Mouse (Mus musculus) ZHBTc4 (cell line): ENCODE results near the gene Slc35f3.

Source experiments
- DNase-seq: peaks from one replicate; pipeline ENCODE4 v3.0.0-alpha.2; 2011; ENCODE audit warnings: low read depth, low spot score

The Slc35f3 gene

DNA sequence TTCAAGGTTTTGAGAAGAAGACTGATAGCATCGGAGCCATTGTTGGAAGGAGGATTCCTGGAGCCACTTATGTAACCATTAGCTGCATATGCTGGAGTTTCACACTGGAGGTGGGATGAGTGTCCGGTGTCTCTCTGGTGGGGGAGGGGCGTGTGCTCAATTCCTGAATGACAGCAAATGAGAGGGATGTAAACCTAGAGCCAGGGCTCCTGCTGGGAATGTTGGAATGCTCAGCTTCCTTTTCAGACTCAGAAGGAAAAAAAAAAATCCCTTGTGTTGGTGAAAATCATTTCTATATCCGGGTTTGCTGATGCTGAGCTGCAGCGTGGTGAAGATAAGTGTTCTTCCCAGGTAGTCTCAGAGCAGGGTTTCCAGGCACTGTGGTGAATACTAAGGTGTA lies 29.4 kb downstream of the Slc35f3 start:
- DNase-seq = peak; percentile 54

- no peak for DNase-seq
These were observed 40.5 kb downstream of the Slc35f3 start for GRCm38 (mm10) chr8:126338864-126339263.

DNA sequence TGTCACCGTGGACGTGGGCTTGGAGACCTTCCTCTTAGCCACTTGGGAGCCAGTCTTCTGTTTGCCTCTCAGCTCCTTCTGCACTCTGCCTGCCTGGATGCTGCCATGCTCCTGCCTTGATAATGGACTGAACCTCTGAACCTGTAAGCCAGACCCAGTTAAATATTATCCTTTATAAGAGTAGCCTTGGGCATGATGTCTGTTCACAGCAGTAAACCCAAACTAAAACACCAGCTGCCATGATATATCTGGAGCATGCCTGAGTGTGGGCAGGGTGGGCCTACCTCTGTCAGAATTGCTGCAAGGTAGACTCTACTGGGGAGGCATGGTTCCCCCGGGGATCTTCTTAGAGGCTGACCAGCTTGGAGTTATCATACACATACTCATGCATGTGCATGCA lies 41.0 kb downstream of the Slc35f3 start:
- DNase-seq = no peak

- DNase-seq = no peak
These were observed 42.8 kb downstream of the Slc35f3 start for GRCm38 (mm10) chr8:126341200-126341599.

GRCm38 (mm10) chr8:126343427-126343826 lies 45.1 kb downstream of the Slc35f3 start:
- peak; percentile 54 for DNase-seq

- peak; percentile 92 for DNase-seq
These were observed 46.7 kb downstream of the Slc35f3 start for GRCm38 (mm10) chr8:126345100-126345499.

DNA sequence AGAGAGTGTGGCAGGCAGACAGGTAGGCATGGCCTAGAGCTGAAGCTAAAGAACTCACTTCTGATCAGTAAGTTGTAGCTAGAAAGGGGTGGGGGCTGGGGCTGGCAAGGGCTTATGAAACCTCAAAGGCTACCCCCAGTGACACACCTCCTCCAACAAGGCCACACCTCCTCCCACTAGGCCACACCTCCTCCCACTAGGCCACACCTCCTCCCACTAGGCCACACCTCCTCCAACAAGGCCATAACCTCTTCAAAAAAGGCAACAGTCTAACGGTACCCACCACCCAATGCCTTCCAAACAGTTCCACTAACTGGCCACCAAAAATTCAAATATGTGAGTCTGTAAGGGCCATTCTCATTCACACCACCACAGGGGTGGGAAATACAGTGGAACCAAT lies 54.9 kb downstream of the Slc35f3 start:
- peak; percentile 65 for DNase-seq

GRCm38 (mm10) chr8:126357946-126358345 lies 59.6 kb downstream of the Slc35f3 start:
- peak; percentile 86 for DNase-seq

- DNase-seq = no peak
These were observed 60.9 kb downstream of the Slc35f3 start for GRCm38 (mm10) chr8:126359296-126359695.

DNA sequence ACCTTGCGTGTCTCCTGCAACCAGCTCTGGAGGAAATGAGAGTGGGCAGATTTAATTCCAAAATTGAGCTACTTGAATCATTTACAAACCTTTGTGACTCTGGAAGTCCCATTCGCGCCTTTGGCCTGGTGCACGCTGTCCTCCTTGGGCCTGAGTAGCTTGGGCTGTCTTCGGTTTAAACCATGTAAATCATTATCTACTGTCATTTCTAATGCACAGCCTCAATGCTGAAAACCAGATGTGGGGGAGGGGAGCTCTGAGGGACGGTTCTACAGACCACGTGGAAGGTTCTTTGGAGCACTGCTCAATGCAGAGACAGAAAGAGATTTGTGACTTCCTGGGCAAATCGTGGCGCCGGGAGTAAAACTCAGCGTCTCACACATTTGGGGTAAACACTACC lies 61.7 kb downstream of the Slc35f3 start:
- peak; percentile 19 for DNase-seq

DNA sequence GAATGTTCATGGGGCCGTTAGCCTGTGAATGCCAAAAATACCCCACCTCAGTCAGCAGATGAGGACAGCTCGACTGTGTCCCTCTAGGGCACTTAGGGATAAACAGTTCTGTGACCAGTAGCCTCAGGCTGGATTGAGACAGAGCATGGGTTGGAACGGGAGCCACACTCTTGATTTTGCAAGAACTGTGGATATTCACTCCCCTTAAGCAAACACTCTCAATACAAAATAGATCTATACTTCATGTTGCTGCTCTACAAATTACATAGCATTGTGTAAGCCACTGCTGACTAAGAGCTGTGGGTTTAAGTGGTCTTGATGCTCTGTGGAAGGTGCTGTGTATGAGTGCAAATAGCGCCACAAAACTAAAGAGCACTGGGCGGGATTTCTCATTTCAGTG lies 62.3 kb downstream of the Slc35f3 start:
- DNase-seq = no peak

GRCm38 (mm10) chr8:126366251-126366650 lies 67.9 kb downstream of the Slc35f3 start:
- DNase-seq = no peak

GRCm38 (mm10) chr8:126368349-126369054 lies 70.1 kb downstream of the Slc35f3 start:
- no peak for DNase-seq

DNA sequence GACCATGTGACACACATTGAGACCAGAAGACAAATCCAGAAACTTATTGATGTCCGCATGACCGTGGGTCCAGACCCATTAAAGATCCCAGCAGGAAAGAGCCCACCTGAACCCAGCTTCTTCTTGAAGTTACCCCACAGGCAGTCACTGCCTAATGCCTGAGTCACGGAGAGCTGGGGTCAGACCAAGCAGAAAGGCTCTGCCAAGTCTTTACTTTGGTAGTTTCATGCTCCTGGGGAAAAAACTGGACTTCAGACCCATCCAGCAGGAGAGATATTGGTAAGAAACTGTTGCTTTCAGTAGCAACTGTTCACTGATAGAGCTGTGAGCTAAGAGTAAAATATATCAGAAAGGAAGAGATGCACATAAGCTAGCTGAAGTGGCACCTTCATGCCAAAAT lies 73.5 kb downstream of the Slc35f3 start:
- no peak for DNase-seq

GRCm38 (mm10) chr8:126379580-126379979 lies 81.2 kb downstream of the Slc35f3 start:
- no peak for DNase-seq

GRCm38 (mm10) chr8:126380141-126380540 lies 81.8 kb downstream of the Slc35f3 start:
- no peak for DNase-seq

DNA sequence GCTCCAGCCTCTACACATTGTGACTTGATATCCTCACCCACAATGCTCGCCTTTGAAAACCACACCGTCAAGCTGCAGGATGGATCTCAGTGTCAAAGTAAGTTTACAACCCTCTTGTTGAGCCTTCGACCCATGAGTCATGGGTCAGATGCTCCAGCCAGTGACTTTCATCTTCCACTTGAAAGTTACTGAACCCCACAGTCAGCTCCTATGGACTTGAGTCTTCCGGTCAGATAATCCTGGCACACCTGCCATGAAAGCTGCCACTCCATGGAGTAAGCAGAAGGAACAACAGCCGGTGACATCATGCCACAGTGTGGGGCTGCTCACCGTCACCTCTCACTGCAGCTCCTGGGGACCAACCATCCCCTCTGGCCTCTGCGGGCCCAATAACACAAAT lies 82.9 kb downstream of the Slc35f3 start:
- DNase-seq = no peak

GRCm38 (mm10) chr8:126382216-126382615 lies 83.9 kb downstream of the Slc35f3 start:
- DNase-seq = peak; percentile 71

- DNase-seq = peak; percentile 77
These were observed 84.4 kb downstream of the Slc35f3 start for GRCm38 (mm10) chr8:126382749-126383148.

GRCm38 (mm10) chr8:126387566-126387965 lies 89.2 kb downstream of the Slc35f3 start:
- peak; percentile 76 for DNase-seq

DNA sequence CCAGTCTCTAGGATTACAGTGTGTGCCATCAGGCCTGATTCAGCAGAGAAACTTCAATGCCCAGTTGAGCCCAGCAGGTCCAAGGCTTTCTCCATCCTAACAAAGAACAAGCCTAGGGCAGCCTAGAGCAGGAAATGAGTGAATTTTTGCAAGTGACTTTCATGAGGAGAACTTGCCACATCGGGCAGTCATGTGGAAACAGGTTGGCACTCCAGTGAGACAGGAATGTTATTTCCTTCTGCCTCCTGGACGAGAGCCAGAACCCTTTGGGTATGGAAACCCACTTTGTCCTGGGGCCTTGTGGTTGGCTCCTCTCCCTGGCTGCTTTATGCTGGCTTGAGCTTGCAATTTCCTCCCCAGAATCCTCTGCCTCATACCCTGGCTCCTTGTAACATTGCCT lies 93.2 kb downstream of the Slc35f3 start:
- no peak for DNase-seq

DNA sequence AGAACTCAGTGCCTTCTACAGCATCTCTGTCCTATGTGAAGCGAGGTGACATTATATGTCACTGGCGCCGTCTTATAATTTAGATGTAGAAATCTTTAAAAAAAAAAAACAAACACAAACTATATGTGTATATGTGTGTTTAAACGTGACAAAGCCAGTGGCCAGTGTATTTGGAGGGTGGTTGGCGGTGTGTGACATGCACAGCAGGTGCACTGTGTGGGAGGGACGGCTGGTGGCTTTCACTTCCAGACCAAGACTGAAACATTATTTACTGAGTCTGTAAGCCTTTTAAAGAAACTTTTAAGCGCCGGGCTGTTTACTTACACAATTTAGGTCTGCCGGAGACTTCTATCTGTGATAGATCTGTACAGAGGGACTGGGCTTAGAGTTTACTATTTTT lies 97.0 kb downstream of the Slc35f3 start:
- no peak for DNase-seq

- peak; percentile 16 for DNase-seq
These were observed 97.6 kb downstream of the Slc35f3 start for GRCm38 (mm10) chr8:126395917-126396316.

DNA sequence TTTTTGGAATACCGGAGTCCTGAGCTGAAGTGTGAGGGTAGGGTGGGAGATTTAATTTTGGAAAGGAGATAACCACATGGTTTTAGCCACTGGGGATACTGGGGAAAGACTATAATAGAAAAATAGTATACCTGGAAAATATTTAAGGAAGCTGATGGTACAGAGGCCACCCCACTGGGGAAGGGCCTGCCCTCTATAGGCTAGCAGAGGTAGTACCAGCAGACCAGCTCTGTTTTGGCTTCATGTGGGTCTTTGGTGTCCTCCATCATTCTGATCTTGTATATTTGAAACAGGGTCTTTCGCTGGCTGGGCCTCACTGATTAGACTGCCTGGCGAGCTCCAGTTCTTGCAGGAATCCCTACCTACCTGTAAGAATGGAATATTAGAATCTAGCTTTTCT lies 100.0 kb downstream of the Slc35f3 start:
- peak; percentile 13 for DNase-seq
